Mouse (Mus musculus) midbrain, embryonic 16.5 days (tissue): ENCODE data around the gene Nudt10. TPM values are rescaled to one million over a fixed set of nuclear protein-coding genes. Genes with fewer than 3 reads are reported as not detected.
"Not testable (repeated sequence)": the region's sequence is repeated elsewhere in the genome, so short reads cannot be mapped to it uniquely, and the experiment has no call there.

Source experiments
- ATAC-seq: fragments of 200-750 bp; cut with Nextera tagmentation; 2 replicates; pipeline ENCODE4 v1.8.0; 2017; ENCODE audit warnings: moderate TSS enrichment
- H3K27ac ChIP-seq: fragments of 300-500 bp; sonication (generic); 2 replicates; pipeline ENCODE4 v1.5.1; 2014; ENCODE audit warnings: mild to moderate bottlenecking, low read length, mixed read lengths
- H3K27me3 ChIP-seq: fragments of 300-500 bp; sonication (generic); 2 replicates; pipeline ENCODE4 v1.6.1; 2014; ENCODE audit warnings: low read depth, low read length, mixed read lengths; ENCODE audit not compliant: control insufficient read depth, insufficient read depth
- H3K36me3 ChIP-seq: fragments of 300-500 bp; sonication (generic); 2 replicates; pipeline ENCODE4 v1.6.1; 2014; ENCODE audit warnings: mild to moderate bottlenecking, low read length, moderate library complexity, mixed read lengths; ENCODE audit not compliant: control insufficient read depth, insufficient read depth
- H3K4me1 ChIP-seq: fragments of 300-500 bp; sonication (generic); 2 replicates; pipeline ENCODE4 v1.6.1; 2014; ENCODE audit warnings: mild to moderate bottlenecking, low read length, mixed read lengths; ENCODE audit not compliant: control insufficient read depth, insufficient read depth
- H3K4me2 ChIP-seq: fragments of 300-500 bp; sonication (generic); 2 replicates; pipeline ENCODE4 v1.6.1; 2014; ENCODE audit warnings: mild to moderate bottlenecking, low read length, mixed read lengths
- H3K4me3 ChIP-seq: fragments of 300-500 bp; sonication (generic); 2 replicates; pipeline ENCODE4 v1.5.1; 2014; ENCODE audit warnings: low read depth, mild to moderate bottlenecking, low read length, moderate library complexity, mixed read lengths
- H3K9ac ChIP-seq: fragments of 300-500 bp; sonication (generic); 2 replicates; pipeline ENCODE4 v1.6.1; 2014; ENCODE audit warnings: low read depth, low read length, mixed read lengths
- H3K9me3 ChIP-seq: fragments of 300-500 bp; sonication (generic); replicated peaks from 2 replicates; pipeline ENCODE4 v1.6.1; 2014; ENCODE audit warnings: mild to moderate bottlenecking, low read length, mixed read lengths; ENCODE audit not compliant: control insufficient read depth, poor library complexity, severe bottlenecking
- WGBS: fragments of 180-500 bp; shearing (Covaris S2); extraction: QIAGEN DNeasy Blood & Tissue Kit; methylation state at CpG from one replicate; pipeline ENCODE4 v1.1.7; 2014; 5-methylcytosine and 5-hydroxymethylcytosine counted together
- polyA plus RNA-seq: library from polyadenylated mRNA; unstranded; fragments of >200 nt; fragmentation: Nextera tagmentation; extraction: Ambion mirVana; gene quantifications from 2 replicates; pipeline ENCODE4 v1.2.1, GENCODE M21; 2015

Gene Nudt10
- polyA plus RNA-seq: 58.0 and 60.0 TPM in 2 replicates

DNA sequence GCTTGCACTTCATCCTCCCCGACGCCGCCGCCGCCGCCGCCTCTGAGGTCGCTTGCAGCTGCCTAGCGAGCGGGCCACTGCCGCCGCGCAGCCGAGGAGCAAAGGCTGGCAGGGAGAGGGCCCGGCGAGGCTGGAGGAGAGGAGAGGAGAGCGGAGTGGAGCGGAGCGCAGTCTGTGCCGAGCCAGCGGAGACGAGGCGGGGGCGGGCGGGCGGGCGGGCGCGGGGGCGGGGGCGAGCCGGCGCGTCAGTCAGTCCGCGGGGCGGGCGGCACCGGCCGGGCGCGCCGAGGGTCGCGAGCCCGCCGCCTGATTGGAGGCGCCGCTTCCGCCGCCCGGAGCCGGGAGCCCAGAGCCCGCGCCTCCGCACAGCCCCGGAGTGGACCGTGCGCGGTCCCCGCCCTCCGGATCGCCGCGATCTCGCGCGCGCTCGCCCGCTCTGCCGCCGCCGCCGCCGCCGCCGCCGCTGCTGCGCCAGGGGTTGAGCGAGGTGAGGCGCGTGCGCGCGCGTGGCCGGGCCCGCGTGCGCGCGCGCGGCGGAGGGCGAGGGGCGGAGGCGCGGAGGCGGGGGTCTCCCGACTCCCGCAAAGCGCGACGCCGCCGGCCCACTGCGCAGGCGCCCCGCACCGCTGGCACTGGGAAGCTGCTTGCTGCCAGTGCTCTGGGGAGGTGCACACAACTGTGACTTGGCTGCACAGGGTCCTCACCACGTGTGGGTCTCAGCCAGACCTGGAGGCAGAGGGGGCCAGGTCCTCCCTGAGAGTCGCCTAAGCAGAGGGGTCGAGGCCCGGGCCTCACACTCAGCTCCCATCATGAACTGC is at the start of gene Nudt10:
Nudt10 (minus strand) TSS at position 193 of the 818 bp plus-strand sequence.
- Histone ChIP-seq H3K9ac (peak within 1 kb of the TSS; percentile 48; the same call in 1 of the 2 replicates), H3K4me3 (peak within 1 kb of the TSS; percentile 42), H3K27ac (peak within 1 kb of the TSS; percentile 61), H3K4me2 (peak within 1 kb of the TSS; percentile 35)
- not testable (repeated sequence) for H3K9me3 ChIP-seq, H3K36me3 ChIP-seq, H3K4me1 ChIP-seq, H3K27me3 ChIP-seq
- ATAC-seq: peak; percentile 91
- WGBS: 38% methylated on average over 7 of the region's 116 CpGs

DNA sequence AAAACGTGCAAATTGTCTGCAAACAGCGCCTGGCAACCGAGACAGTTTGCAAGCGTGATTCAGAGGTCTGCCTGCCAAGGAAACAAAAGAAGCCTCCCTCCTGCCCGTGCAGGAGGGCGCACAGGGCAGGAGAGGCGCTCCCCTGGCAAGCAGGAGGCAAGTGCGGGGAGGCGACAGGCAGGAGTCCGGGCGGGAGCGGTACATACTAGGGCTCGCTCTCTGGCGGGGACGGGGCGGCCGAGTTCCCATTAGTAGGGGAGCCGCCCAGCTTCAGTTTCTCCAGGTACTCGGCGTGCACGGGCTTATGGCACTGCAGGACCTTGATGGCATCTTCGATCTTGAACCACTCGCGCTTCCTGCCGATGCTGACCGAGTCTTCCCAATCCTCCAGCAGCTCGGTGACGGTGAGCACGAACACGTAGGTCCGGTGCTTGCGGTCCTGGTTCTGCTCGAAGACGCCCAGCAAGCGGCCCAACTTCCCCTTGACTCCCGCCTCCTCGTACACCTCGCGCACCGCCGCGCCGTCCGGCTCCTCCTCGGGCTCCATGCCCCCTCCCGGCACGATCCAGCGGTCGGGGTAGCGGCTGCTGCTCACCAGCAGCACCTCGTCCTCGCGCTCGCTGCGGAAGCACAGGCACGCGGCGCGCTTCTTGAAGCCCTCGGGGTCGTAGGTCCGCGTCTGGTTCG is 536 bp downstream of the Nudt10 start:
- not testable (repeated sequence) for H3K9me3 ChIP-seq, H3K36me3 ChIP-seq, H3K4me1 ChIP-seq, H3K27me3 ChIP-seq, H3K4me2 ChIP-seq
- H3K4me3 ChIP-seq: peak overlapping the region; percentile 42
- 31% methylated on average over 7 of the region's 64 CpGs for WGBS
- ATAC-seq: peak; percentile 75
- peak overlapping the region; percentile 61 for H3K27ac ChIP-seq
- 0 out of 2 replicates have a peak overlapping the region, but pooled peaks have one; percentile 48 for H3K9ac ChIP-seq

DNA sequence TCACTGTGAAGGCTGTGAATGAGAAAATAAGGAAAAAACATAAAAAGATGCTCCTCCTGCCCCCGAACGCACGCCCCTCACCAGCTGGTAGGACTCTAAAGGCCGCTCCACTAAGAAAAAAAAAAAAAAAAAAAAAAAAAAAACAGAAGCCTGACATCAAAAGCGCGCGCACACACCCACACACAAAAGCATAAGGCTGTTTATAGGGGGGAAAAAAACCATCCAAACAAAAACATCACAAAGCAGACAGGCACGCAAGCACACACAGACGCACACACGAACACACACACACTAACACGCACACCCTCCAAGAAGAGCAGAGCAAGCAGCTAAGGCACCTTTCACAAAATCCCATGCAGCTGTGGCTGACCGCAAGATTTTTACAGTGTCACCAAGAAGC is 1.1 kb downstream of the Nudt10 start:
- 15% methylated on average over 12 of the region's 12 CpGs for WGBS
- Histone ChIP-seq H3K9me3 (no peaks in the 10 kb centered on the region), H3K9ac (peak overlapping the region; percentile 48; the same call in 1 of the 2 replicates), H3K4me1 (peaks cover 8% of the 10 kb centered on the region), H3K4me3 (peak overlapping the region; percentile 42), H3K36me3 (no peaks in the 10 kb centered on the region), H3K27ac (peak overlapping the region; percentile 61), H3K27me3 (no peaks in the 10 kb centered on the region), H3K4me2 (peak overlapping the region; percentile 35)
- ATAC-seq: no peak

Other genes starting within 250 kb of the Nudt10 start
- gene Nudt11, start 125.6 kb downstream of the Nudt10 start, polyA plus RNA-seq: 25.6 and 27.7 TPM in 2 replicates
- gene AU022751, start 89.6 kb downstream of the Nudt10 start, polyA plus RNA-seq: not detected in 2 replicates
- 0.30 and 0.45 TPM in 2 replicates for gene Bmp15, start 147.7 kb upstream of the Nudt10 start, polyA plus RNA-seq
- gene Shroom4, start 226.8 kb upstream of the Nudt10 start, polyA plus RNA-seq: 1.1 and 1.6 TPM in 2 replicates